Mouse (Mus musculus) adrenal gland, postnatal 4 days (tissue): ENCODE data around the gene Carm1. TPM values are rescaled to one million over a fixed set of nuclear protein-coding genes. Genes with fewer than 3 reads are reported as not detected.
"Not testable (repeated sequence)": the region's sequence is repeated elsewhere in the genome, so short reads cannot be mapped to it uniquely, and the experiment has no call there.

Source experiments
- DNase-seq, 2 experiments: peaks; one replicate each; pipeline ENCODE4 v3.0.0; 2021 to 2022; ENCODE audit warnings: low spot score in 2 of 2, mixed read lengths in 2 of 2
- long read RNA-seq, 2 experiments: library from polyadenylated mRNA; stranded (forward); transcript quantifications; one replicate each; pipeline ENCODE4 v2.0.0; 2021
- total RNA-seq, 2 experiments: library from RNA; stranded (reverse); gene quantifications; 2 replicates each; pipeline ENCODE4 v1.2.3; 2021

Carm1 gene
- total RNA-seq: 10 to 100 TPM; 71.4 to 83.9 TPM
- long read RNA-seq, experiment 1, transcript Carm1-201 (16 exons, 3,220 nt): major isoform, 18 of 50 reads
- long read RNA-seq, experiment 1, transcript Carm1-203 (15 exons, 3,152 nt): minor isoform, 6 of 50 reads
- long read RNA-seq, experiment 1, partial matches to known transcripts: 5 of 50 reads
- long read RNA-seq, experiment 1, other reads (novel, unspliced or antisense): 17 of 50 reads
- long read RNA-seq, experiment 2, transcript Carm1-203 (15 exons, 3,152 nt): minor isoform, 8 of 94 reads
- long read RNA-seq, experiment 2, transcript Carm1-201 (16 exons, 3,220 nt): major isoform, 39 of 94 reads
- long read RNA-seq, experiment 2, partial matches to known transcripts: 24 of 94 reads
- long read RNA-seq, experiment 2, other reads (novel, unspliced or antisense): 15 of 94 reads

DNA sequence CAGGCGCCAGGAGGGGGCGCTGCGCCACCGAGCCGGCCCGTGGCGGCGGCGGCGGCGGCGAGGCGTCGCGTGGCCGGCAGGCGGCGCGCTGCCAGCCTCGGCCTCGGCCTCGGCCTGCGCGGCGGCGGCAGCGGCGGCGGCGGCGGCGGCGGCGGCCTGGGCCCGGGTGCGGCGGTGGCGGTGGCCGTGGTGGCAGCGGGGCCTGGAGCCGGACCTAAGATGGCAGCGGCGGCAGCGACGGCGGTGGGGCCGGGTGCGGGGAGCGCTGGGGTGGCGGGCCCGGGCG, at the start of gene Carm1:
Gene Carm1 (plus strand): TSS at position 106 of the 286 bp plus-strand sequence.
- no peak for DNase-seq

DNA sequence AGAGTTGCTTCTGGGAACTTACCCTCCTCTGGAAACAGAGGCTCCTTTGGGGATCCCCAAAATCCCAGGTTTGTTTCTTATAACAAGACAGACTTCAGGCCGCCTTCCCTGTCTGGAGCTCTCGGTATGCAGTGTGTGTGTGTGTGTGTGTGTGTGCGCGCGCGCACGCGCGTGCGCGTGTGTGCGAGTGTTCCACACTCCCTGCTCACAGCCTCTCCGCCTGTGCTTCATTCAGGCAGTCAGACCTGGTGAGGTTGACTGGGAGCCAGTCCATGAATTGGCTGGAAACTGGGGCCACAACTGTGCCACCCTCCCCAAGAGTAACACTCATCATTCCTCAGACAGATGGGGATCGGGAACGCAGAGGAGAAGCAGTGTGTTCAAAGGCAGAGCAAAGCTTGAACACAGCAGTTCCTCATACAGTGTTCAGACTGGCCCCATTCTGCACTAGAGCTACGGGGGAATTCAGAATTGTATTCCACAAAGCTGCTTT, 49.6 kb upstream of the Carm1 start:
- DNase-seq: no peak

DNA sequence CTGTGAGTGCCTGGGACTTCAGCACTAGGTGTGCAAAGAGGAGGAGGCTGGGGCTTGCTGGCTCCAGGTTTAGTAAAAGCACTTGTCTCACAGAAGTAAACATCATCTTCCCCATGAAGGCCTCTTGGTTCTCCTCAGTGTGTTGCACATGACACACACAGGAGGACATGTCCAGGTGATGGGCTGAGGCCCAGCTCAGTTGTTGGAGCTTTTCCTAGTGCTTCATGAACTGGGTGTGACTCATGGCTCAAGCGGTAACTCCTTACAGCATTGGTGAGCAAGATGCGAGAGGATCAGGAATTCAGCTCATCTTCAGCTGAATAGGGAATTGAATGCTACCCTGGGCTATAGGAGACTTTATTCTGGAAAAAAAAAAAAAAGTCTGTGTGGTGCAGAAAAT, 49.0 kb upstream of the Carm1 start:
- no peak for DNase-seq

DNA sequence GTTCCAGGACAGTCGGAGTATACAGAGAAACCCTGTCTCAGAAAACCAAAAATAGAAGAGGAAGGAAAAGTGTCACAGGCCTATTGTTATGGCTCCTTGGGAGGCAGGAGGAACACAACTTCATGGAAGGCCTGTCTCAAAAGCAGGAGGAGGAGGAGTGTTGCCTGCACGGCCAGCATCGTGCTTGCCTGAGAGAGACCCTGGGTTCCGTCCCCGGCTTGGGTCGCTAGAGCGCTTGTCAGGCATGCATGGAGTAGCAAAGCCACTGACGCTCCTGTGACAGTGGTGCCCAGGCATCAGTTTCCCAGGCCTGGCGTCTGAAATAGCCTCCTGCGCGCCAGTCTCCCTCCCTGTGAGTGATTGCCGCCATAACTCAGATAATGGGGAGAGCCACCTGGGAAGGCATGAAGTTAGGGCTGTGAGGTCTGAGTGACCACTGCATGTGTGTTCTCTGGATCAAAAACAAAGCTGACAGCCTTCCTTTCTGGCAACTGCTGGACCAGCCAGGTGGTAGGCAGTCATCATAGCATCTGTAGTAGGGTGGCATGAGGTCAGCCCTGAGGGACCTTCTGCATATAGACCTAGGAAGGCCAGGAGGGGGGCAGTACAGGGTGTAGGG, 48.3 kb upstream of the Carm1 start:
- DNase-seq: no peak

DNA sequence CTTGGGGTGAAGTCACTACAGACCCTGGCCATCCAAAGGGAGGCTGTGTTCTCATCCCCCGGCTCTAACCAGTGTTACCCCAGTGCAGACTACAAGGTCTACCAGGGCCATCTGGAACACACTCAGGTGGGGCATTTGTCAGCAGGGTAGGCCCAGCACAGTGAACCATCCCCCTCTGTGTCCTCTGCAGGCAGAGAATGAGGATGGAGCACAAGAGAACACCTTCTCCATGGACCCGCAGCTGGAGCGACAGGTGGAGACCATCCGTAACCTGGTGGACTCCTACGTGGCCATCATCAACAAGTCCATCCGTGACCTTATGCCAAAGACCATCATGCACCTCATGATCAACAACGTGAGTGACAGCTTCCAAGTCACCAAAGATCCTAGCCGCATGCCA, 43.3 kb upstream of the Carm1 start:
- DNase-seq: no peak

DNA sequence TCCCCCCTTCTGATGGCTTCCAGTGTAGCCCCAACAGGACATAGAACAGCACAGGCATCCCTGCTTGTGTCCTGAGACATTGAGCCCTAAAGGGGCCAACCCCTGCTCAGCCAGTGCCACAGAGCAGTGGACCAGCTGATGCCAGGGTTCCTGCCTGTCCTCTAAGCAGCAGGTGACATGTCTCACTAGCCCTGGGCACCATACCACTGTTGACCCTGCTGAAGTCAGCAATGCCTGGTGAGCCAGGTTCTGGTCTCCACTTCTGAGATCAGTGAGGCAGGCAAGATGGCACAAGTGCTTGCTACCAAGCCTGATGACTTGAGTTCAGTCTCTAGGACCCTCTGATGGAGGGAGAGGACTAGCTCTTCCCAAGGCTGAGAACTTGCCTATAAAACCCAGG, 40.9 kb upstream of the Carm1 start:
- no peak for DNase-seq

DNA sequence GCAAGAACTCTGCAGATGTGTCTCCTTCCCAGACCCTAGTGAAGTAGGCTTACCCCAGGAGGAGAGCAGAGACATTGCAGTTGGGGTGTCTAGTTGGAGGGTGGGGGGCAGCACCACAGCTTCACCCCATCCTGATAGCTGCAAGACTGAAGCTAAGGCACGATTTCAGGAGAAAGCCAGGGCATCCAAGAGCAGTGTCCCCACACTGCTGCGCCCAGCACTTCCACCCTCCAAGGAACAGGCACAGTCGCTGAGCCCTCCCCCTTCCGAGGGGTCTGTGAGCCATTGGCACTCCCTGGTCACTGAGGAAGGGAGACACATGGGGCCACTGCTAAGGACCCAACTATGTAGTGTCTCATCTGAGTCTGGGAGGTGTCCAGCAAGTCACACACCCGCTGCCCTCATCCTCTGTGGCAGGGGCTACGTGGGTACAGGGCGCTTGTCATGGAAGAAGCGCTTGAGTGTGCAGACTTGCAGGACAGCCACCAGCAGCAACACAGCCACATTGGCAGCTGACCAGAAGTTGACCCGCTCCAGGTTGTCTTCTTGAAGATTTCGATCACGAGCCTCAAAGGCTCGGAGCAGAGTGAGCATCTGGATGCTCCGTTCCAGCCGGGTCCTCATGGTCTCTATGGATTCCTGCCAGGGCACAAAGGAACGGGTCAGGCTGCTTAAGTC, 38.8 kb upstream of the Carm1 start:
- no peak for DNase-seq

DNA sequence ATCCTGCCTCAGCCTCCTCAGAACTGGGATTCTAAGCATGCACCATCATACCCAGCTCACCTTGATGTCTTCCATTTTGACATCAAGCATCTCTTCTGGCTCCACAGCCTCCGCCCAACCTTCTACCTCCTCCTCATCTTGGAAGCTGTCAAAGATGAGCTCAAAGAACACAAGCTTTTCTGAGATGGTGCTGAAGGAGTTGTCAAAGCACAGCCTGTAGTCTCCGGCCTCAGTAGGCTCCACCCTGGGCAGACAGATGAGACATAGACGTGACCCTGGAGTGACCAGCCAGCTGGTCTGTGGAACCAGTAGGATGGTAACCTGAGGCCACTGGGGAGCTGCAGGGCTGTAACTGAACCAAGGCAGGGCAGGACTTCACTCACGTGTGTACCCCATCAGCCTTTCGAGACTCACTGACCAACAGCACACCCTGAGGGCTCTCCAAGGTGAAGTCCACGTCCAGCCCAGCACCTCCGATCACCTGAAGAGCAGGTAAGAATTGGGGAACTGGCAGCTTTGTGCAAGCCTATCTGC, 37.8 kb upstream of the Carm1 start:
- DNase-seq: no peak

DNA sequence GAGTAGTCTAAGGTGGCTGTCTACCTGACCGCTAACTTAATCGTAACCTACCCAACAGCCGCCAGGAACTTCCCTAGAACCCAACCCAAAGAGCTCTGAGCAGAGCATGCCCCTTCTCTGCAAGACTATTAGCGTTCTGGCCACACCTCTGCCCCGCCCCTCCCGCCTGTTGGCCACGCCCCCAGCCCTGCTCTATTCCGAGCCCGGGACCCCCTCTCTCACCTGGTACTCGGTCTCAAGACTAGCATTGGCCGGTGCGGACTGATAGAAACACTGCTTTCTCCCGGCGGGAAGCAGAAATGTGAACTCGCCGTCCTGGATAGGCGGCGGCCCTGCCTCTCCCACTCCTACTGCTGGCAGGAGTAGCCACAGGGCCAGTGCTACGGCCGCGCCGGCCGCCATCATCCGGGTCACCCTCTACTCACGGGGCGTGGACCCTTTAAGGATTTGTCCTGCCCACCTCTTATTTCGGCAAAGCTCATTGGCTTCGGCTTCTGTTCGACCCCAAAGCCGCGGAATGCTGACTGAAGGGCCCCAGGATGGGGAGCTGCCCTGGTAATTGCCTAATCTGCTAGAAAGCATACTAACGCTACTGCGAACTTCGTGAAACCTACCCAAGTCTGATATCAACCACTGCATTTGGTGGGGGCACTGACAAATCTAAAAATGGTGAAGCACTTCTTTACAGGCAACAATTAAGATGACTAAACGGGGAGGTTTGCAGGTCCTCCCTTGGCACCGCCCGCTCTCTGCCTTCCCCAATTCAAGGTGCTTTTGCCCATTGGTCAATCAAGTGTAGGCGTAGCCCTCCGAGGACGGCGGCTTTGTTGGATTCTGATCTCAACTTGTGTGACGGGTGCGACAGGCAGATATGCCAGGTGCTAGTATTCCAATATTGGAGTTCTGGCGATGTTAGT, 36.7 kb upstream of the Carm1 start, which contains the start of gene Tmed1:
Gene Tmed1 (minus strand): TSS at position 481 of the 917 bp plus-strand sequence.
- peak; percentile 85 to 90 for DNase-seq

DNA sequence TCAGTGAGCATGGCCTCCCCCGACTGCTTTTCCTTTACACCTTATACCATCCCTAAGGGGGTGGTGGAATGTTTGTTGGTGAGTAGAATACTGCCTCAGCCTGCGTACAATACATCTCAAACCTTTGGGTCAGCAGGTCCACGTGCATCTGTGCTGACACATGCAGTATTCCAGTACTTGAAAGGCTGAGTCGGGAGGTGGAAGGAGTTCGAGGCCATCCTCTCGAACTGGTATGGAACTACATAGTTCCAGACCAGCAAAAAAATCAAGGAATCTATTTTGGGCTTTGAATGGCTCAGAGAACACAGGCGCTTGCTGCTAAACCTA, 36.0 kb upstream of the Carm1 start:
- no peak for DNase-seq

DNA sequence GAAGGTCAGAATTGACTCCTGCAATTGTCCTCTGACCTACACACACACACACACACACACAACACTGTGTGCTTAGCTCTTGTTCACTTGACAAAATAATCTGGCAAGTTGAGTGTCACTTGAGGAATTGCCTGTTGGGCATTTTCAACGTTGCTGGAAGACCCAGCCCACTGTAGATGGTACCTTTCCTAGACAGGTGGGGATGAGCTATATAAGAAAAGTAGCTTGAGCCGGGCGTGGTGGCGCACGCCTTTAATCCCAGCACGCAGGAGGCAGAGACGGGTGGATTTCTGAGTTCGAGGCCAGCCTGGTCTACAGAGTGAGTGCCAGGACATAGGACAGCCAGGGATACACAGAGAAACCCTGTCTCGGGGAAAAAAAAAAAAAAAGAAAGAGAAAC, 35.6 kb upstream of the Carm1 start:
- no peak for DNase-seq

DNA sequence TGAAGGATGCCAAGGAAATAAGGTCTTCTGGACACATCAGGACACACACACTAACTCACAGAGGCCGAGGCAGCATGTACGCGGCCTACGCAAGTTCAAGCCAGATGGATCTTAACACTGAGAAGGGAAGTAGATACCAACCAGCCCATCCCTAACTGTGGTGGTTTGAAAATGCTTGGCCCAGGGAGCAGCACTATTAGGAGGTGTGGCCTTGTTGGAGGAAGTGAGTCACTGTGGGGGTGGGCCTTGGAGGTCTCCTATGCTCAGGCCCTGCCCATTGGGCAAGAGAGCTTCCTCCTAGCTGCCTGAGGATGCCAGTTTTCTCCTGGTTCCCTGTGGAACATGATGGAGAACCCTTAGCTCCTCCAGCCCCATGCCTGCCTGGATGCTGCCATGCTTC, 33.2 kb upstream of the Carm1 start:
- DNase-seq: no peak

DNA sequence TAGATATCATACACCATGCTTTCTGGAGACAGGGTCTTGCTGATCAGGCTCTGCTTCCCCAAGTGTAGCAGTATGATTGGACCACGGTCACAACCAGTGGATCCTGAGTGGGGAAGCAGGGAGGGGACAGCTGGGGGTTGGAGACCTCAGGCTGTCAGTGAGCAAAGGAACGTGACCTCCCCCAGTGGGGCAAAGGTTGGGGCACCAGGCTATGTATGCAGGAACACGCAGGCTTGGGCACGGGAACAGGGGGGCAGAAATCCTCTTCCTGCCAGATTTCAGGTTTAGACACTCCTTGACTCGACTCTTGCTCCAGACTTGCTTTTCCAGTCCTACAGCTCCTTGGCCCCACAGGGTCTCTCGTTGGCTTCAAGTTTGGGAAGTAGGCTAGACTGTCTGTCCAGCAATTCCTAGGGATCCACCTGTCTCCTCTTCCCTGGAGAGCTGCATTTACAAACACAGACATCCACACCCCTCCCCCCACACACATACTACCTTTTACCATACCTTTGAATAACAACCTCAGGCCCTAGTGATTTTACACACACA, 28.7 kb upstream of the Carm1 start:
- no peak for DNase-seq

DNA sequence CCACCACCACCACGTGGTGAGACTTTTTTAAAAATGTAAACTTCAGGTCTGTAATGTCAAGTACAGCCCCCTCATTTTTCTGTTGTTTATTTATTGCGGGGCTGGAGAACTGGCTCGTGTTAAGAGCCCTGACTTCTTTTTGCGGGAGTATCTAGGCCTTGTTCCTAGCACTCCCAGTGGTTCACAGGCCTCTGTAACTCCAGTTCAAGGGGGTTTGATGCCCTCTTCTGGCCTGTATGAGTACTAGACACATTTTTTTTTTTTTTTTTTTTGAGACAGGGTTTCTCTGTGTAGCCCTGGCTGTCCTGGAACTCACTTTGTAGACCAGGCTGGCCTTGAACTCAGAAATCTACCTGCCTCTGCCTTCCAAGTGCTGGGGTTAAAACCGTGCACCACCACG, 28.0 kb upstream of the Carm1 start:
- not testable (repeated sequence) for DNase-seq

DNA sequence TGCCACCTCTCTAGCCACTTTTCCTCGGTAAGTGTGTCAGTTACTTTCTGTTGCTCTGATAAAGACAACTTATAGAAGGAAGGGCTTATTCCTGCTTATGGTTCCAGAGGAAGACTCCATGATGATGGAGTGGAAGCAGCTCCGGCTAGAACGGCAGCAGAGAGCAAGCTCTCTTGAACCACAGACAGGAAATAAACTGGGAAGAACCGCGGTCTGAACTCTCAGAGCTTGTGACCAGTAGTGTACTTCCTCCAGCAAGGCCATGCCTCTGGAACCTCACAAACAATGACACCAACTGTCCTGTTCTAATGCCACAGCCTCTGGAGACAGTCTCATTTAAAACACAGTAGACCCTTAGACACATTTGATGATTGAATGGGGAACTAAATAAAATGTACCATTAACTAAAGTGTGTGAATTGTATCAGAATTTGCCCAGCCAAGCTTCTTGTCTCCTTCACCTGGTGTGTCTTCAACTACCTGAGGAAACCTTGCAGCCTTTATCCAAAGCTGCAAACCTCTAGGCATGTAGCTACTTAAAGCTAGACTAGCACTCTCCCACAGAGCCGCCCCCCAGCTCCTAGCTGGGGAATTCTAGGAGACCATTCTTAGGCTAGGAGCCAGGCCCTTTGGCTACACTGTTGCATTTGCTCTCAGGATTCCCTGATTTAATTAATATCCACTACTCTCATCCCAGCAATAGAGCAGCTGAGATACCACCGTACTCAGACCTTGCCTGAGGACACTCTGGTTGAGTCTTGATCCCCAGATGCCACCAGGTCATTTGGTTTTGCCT, 21.4 kb upstream of the Carm1 start:
- no peak for DNase-seq

DNA sequence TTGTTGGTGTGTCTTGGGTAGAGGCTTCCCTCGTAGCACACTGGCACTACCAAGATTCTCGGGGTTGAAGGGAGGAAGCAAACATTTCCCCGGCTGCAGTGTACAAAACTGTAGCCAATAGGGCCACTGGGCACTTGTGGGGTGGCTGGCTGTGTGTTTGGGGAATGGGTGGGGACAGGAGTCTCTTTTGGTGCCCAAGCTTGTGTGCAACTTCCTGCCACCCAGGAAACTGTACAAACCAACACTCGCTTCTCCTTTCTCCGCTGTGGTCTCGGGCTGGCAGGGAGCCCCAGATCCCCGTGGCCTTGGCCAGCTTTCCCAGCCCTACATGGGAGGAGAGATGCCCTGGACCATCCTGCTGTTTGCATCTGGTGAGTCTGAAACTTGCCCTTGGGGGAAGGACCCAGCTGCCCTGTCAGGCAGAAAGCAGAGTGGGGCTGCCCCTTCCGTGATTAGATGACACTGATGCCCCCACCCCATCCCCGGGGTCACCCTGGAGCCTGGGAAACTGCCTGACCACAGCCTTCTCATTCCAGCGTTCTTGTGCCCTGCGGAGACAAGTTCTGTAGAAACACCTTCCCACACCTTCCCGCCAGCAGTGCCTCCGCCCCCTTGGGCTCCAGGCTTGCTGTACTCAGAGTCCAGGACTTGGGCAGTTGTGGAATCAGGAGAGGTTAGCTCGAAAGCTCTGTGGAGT, 20.6 kb upstream of the Carm1 start, which contains the start of gene AB124611:
Gene AB124611 (plus strand): TSS at position 240 of the 697 bp plus-strand sequence.
- no peak for DNase-seq

DNA sequence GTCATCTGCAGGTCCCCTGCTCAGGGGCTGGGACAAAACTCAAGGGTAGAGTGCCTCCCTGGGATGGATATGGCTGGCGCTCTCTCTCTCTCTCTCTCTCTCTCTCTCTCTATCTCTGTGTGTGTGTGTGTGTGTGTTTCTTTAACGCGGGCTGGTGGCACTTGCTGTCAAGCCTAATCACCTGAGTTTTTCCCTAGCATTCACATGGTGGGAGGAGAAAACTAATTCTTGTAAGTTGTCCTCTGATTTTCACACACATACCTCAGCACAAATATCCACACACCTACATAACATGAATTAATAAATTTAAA, 20.1 kb upstream of the Carm1 start:
- no peak for DNase-seq

DNA sequence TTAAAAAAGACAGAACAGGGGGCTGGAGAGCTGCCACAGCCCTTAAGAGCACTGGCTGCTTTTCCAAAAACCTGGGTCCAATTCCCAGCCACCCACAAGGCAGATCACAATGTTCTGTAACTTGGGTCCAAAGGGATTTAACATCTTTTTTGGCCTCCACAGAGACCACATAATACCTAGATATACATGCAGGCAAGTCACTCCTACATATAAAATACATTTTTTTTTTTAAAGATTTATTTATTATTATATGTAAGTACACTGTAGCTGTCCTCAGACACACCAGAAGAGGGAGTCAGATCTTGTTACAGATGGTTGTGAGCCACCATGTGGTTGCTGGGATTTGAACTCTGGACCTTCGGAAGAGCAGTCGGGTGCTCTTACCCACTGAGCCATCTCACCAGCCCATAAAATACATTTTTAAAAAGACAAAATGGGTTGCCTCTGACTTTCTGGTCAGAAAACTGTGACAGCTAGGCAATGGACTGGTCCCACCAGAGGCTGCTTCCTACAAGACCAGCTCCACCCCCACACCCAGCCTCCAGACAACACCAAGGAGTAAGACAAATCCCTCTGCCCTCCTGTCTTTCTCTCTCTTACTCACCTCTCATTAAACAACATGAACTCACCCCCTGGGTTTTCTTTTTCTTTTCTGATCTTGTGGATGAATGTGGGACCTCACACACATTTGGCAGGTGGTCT, 19.4 kb upstream of the Carm1 start:
- DNase-seq: no peak

DNA sequence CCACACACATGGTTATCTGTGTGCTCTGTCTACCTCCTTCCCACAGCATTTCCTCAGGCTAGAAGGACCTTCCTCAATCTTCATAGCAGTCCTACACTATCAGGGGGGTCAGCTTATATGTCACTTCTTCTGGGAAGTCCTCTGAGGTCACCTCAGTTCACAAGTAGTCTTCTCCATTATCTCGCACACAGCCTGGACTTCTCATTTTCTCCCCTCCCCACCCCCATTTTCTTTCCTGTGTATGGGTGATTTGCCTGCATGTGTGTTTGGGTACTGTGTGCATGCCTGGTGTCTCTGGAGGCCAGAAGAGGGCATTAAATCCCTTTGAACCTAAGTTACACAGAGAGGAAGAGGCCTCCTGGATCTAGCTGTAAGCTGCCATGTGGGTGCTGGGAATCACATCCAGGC, 18.8 kb upstream of the Carm1 start:
- no peak for DNase-seq
